Mouse (Mus musculus) liver, adult 2 months (tissue): ENCODE measurements at regions not wholly inside any gene's neighbourhood (a gene's known extent, or its start where the extent isn't known, plus 50 kb on each side); places are given as distances from the start of the nearest gene placed in this dataset.

ENCODE experiments used
- CTCF ChIP-seq: fragments of 200-500 bp; IDR thresholded peaks from 2 replicates; pipeline ENCODE4 v1.5.1; 2011; ENCODE audit warnings: low read depth, low read length, control low read depth
- POLR2A ChIP-seq: fragments of 200-500 bp; IDR thresholded peaks from 2 replicates; pipeline ENCODE4 v1.6.1; 2011; ENCODE audit warnings: low read length, control low read depth; ENCODE audit not compliant: insufficient read depth; ENCODE audit errors: extremely low read depth

- TF ChIP-seq CTCF (no peak), POLR2A (no peak)
Measured at GRCm38 (mm10) chr15:52156779-52157178, 1727.9 kb upstream of the Gm7489 start.
